ENCODE assay signal across 9 mouse cellular contexts in genomic region chr11:4750263-4750662, GRCm38 (mm10). TPM values are rescaled to one million over a fixed set of nuclear protein-coding genes. Genes with fewer than 3 reads are reported as not detected.
DNase-seq lines count a peak whose midpoint lies in the region; ATAC-seq and TF ChIP-seq lines count a peak whose summit lies in the region.
"Had no signal": no experiment of that assay in that cellular context is flagged by ENCODE, and none has a peak within 500 bp of the region (broad histone marks: within the 10 kb centered on the region; RNA-seq: fewer than 3 reads in every experiment).

No protein-coding gene starts in this region.

- H3K27ac ChIP-seq in embryonic facial prominence, embryonic 10.5 days (replicated peaks) = no peak overlapping the region
- H3K27ac ChIP-seq in neural tube, embryonic 11.5 days (ENCODE audit: low read depth, low read length) = no peak overlapping the region
- no peak overlapping the region for H3K27ac ChIP-seq in midbrain, postnatal 0 days (ENCODE audit: low read depth, low read length)
- H3K27ac ChIP-seq: embryonic facial prominence, embryonic 15.5 days had no signal

- H3K9me3 ChIP-seq in G1E (replicated peaks) = peaks cover 20% of the 10 kb centered on the region
- H3K9me3 ChIP-seq in embryonic facial prominence, embryonic 10.5 days = peaks cover 7% of the 10 kb centered on the region; the same call in 1 of the 2 replicates
- no peaks in the 10 kb centered on the region for H3K9me3 ChIP-seq in neural tube, embryonic 11.5 days (ENCODE audit: control insufficient read depth, low read length)
- H3K9me3 ChIP-seq in midbrain, postnatal 0 days (ENCODE audit: low read length) = no peaks in the 10 kb centered on the region
- H3K9me3 ChIP-seq: embryonic facial prominence, embryonic 15.5 days had no signal

- H3K4me2 ChIP-seq in neural tube, embryonic 11.5 days (ENCODE audit: low read depth) = no peak overlapping the region
- H3K4me2 ChIP-seq in midbrain, postnatal 0 days (ENCODE audit: low read depth, low read length, poor library complexity, severe bottlenecking) = no peak overlapping the region
- H3K4me2 ChIP-seq: embryonic facial prominence, embryonic 15.5 days had no signal

- H3K4me3 ChIP-seq in G1E (ENCODE audit: low read depth, low read length) = no peak overlapping the region
- no peak overlapping the region for H3K4me3 ChIP-seq in embryonic facial prominence, embryonic 10.5 days
- no peak overlapping the region for H3K4me3 ChIP-seq in neural tube, embryonic 11.5 days (ENCODE audit: low read depth, low read length)
- no peak overlapping the region for H3K4me3 ChIP-seq in midbrain, postnatal 0 days (ENCODE audit: low read depth, low read length)
- H3K4me3 ChIP-seq: embryonic facial prominence, embryonic 15.5 days had no signal

- ATAC-seq in G1E (ENCODE audit: extremely low read depth, insufficient number of reproducible peaks, low FRiP score, poor library complexity, severe bottlenecking) = no peak
- ATAC-seq in neural tube, embryonic 11.5 days (ENCODE audit: insufficient read depth, low FRiP score, low TSS enrichment) = no peak
- ATAC-seq in midbrain, postnatal 0 days (ENCODE audit: low FRiP score) = no peak

- no peaks in the 10 kb centered on the region for H3K36me3 ChIP-seq in G1E (replicated peaks)
- H3K36me3 ChIP-seq in embryonic facial prominence, embryonic 10.5 days (replicated peaks) = no peaks in the 10 kb centered on the region
- H3K36me3 ChIP-seq in neural tube, embryonic 11.5 days (ENCODE audit: control insufficient read depth, insufficient read depth, low read length) = no peaks in the 10 kb centered on the region
- no peaks in the 10 kb centered on the region for H3K36me3 ChIP-seq in midbrain, postnatal 0 days (ENCODE audit: insufficient read depth, low read length)
- H3K36me3 ChIP-seq: embryonic facial prominence, embryonic 15.5 days had no signal

- no peaks in the 10 kb centered on the region for H3K4me1 ChIP-seq in G1E (ENCODE audit: insufficient read depth, low read depth, low read length)
- peaks cover 26% of the 10 kb centered on the region for H3K4me1 ChIP-seq in embryonic facial prominence, embryonic 10.5 days
- peaks cover 20% of the 10 kb centered on the region for H3K4me1 ChIP-seq in neural tube, embryonic 11.5 days (ENCODE audit: control insufficient read depth, insufficient read depth, low read length)
- 0 out of 2 replicates have a peak, but pooled peaks cover 3% of the 10 kb centered on the region for H3K4me1 ChIP-seq in midbrain, postnatal 0 days (ENCODE audit: insufficient read depth, low read length)

- no peak for TF ChIP-seq CTCF in G1E (IDR thresholded peaks at IDR 0.05; ENCODE audit: low read depth, low read length)
- TF ChIP-seq CTCF in midbrain, postnatal 0 days (IDR thresholded peaks at IDR 0.05) = no peak

- peak; percentile 50 for DNase-seq in 3134 (ENCODE audit: extremely low read depth, insufficient read length, low spot score)
- peak; percentile 80 for DNase-seq in G1E (ENCODE audit: low spot score)
- DNase-seq in embryonic facial prominence, embryonic 10.5 days (ENCODE audit: low spot score) = peak; percentile 89
- peak; percentile 91 for DNase-seq in kidney, postnatal 10 days
- peak; percentile 68 for DNase-seq in neural tube, embryonic 11.5 days (ENCODE audit: low spot score)
- no peak for DNase-seq in MN1 (ENCODE audit: low spot score)
- no peak for DNase-seq in layer of hippocampus, postnatal 14 days (ENCODE audit: low spot score in 2 of 2)
- DNase-seq in midbrain, postnatal 0 days (ENCODE audit: low spot score) = no peak

- H3K27me3 ChIP-seq in G1E (ENCODE audit: insufficient read depth, low read length) = peaks cover 30% of the 10 kb centered on the region; the same call in 1 of the 2 replicates
- peaks cover 72% of the 10 kb centered on the region for H3K27me3 ChIP-seq in embryonic facial prominence, embryonic 10.5 days (replicated peaks; ENCODE audit: low read depth, poor library complexity, severe bottlenecking)
- peaks cover 47% of the 10 kb centered on the region for H3K27me3 ChIP-seq in neural tube, embryonic 11.5 days (ENCODE audit: control insufficient read depth, insufficient read depth, low read length)
- H3K27me3 ChIP-seq in midbrain, postnatal 0 days (ENCODE audit: insufficient read depth, low read length) = peaks cover 38% of the 10 kb centered on the region; the same call in 1 of the 2 replicates

- no peak overlapping the region for H3K9ac ChIP-seq in neural tube, embryonic 11.5 days (ENCODE audit: low read length)
- no peak overlapping the region for H3K9ac ChIP-seq in midbrain, postnatal 0 days (replicated peaks; ENCODE audit: low read length, poor library complexity, severe bottlenecking)
- H3K9ac ChIP-seq: embryonic facial prominence, embryonic 15.5 days had no signal

- 7% methylated on average over 9 of the region's 9 CpGs for WGBS in embryonic facial prominence, embryonic 10.5 days
- 7% methylated on average over 9 of the region's 9 CpGs for WGBS in neural tube, embryonic 11.5 days
- 24% methylated on average over 9 of the region's 9 CpGs for WGBS in midbrain, postnatal 0 days

RNA-seq across cellular contexts. Expression of gene Cabp7, which starts 3.7 kb away (rescaled TPM):
- not detected in 2 replicates for total RNA-seq in G1E (2014; fragmentation: Nextera tagmentation)
- not detected in 2 replicates for total RNA-seq in G1E (2017)
- not detected in 2 replicates for polyA plus RNA-seq in G1E (2012)
- polyA plus RNA-seq in embryonic facial prominence, embryonic 10.5 days (2016; fragmentation: Nextera tagmentation; extraction: Ambion mirVana) = 0.19 and 0.57 TPM in 2 replicates
- polyA plus RNA-seq in neural tube, embryonic 11.5 days (2014; fragmentation: Nextera tagmentation; extraction: Ambion mirVana) = 2.6 and 3.4 TPM in 2 replicates
- 100 to 1,000 TPM; 138 to 156 TPM for total RNA-seq in layer of hippocampus, postnatal 14 days (2021)
- 13.1 and 15.7 TPM in 2 replicates for total RNA-seq in midbrain, postnatal 0 days (2014; rRNA removed)
- 1.8 and 2.1 TPM in 2 replicates for polyA plus RNA-seq in midbrain, postnatal 0 days (2015; fragmentation: Nextera tagmentation; extraction: Ambion mirVana)

RNA-seq across cellular contexts. Expression of gene Zmat5, which starts 45.8 kb away (rescaled TPM):
- 43.4 and 53.5 TPM in 2 replicates for total RNA-seq in G1E (2014; fragmentation: Nextera tagmentation)
- total RNA-seq in G1E (2017) = 11.9 and 16.8 TPM in 2 replicates
- polyA plus RNA-seq in G1E (2012) = 94.1 and 106 TPM in 2 replicates
- polyA plus RNA-seq in embryonic facial prominence, embryonic 10.5 days (2016; fragmentation: Nextera tagmentation; extraction: Ambion mirVana) = 75.4 and 82.4 TPM in 2 replicates
- polyA plus RNA-seq in neural tube, embryonic 11.5 days (2014; fragmentation: Nextera tagmentation; extraction: Ambion mirVana) = 75.5 and 82.3 TPM in 2 replicates
- total RNA-seq in layer of hippocampus, postnatal 14 days (2021) = 10 to 100 TPM; 30.2 to 36.7 TPM
- total RNA-seq in midbrain, postnatal 0 days (2014; rRNA removed) = 25.9 and 28.2 TPM in 2 replicates
- polyA plus RNA-seq in midbrain, postnatal 0 days (2015; fragmentation: Nextera tagmentation; extraction: Ambion mirVana) = 43.5 and 51.7 TPM in 2 replicates

RNA-seq across cellular contexts. Expression of gene Uqcr10, which starts 46.1 kb away (rescaled TPM):
- 95.7 and 142 TPM in 2 replicates for total RNA-seq in G1E (2014; fragmentation: Nextera tagmentation)
- total RNA-seq in G1E (2017) = 191 and 272 TPM in 2 replicates
- polyA plus RNA-seq in G1E (2012) = 23.8 and 27.4 TPM in 2 replicates
- polyA plus RNA-seq in embryonic facial prominence, embryonic 10.5 days (2016; fragmentation: Nextera tagmentation; extraction: Ambion mirVana) = 661 and 685 TPM in 2 replicates
- polyA plus RNA-seq in neural tube, embryonic 11.5 days (2014; fragmentation: Nextera tagmentation; extraction: Ambion mirVana) = 505 and 528 TPM in 2 replicates
- total RNA-seq in layer of hippocampus, postnatal 14 days (2021) = 100 to 1,000 TPM; 480 to 497 TPM
- total RNA-seq in midbrain, postnatal 0 days (2014; rRNA removed) = 294 and 403 TPM in 2 replicates
- 788 and 843 TPM in 2 replicates for polyA plus RNA-seq in midbrain, postnatal 0 days (2015; fragmentation: Nextera tagmentation; extraction: Ambion mirVana)

Comparison
In these comparisons a context has a peak if more than half of its experiments do, and no peak if none do; other contexts are left out.
1. DNase-seq: peak in 3134 (single experiment), G1E (single experiment), embryonic facial prominence, embryonic 10.5 days (single experiment), kidney, postnatal 10 days (single experiment) and neural tube, embryonic 11.5 days (single experiment); none in MN1 (single experiment), layer of hippocampus, postnatal 14 days (0 of 2) and midbrain, postnatal 0 days (single experiment).
2. RNA of gene Uqcr10, which starts 46.1 kb away (polyA plus RNA-seq): 788 to 843 TPM in midbrain, postnatal 0 days, 661 to 685 TPM in embryonic facial prominence, embryonic 10.5 days and 505 to 528 TPM in neural tube, embryonic 11.5 days; 23.8 to 27.4 TPM in G1E; every median in the first group is over 10 times any median in the second.